Mouse (Mus musculus): ENCODE measurements at regions not wholly inside any gene's neighbourhood (a gene's known extent, or its start where the extent isn't known, plus 50 kb on each side); places are given as distances from the start of the nearest gene placed in this dataset.

- TF ChIP-seq CTCF (IDR thresholded peaks at IDR 0.05; ENCODE audit: low read depth): no peak
- no peak for TF ChIP-seq EP300 (optimal IDR thresholded peaks at IDR 0.05)
Measured at GRCm38 (mm10) chr16:24083966-24084365, 95.3 kb upstream of the Bcl6 start.

Data from stomach, postnatal 0 days (tissue).